Mouse (Mus musculus): ENCODE data around the gene Lysmd4. TPM values are rescaled to one million over a fixed set of nuclear protein-coding genes. Genes with fewer than 3 reads are reported as not detected.

Gene Lysmd4
- 33.1 and 37.0 TPM in 2 replicates for polyA plus RNA-seq (2015; fragmentation: Nextera tagmentation; extraction: Ambion mirVana)

GRCm38 (mm10) chr7:67222220-67222862, at the start of gene Lysmd4:
TSS of gene Lysmd4 (plus strand) at chr7:67222544.
- Histone ChIP-seq H3K4me2 (peak within 1 kb of the TSS; percentile 92), H3K4me3 (replicated peaks) (peak within 1 kb of the TSS; percentile 75), H3K27ac (replicated peaks) (peak within 1 kb of the TSS; percentile 68), H3K36me3 (peaks cover 18% of the 10 kb centered on the region), H3K27me3 (replicated peaks) (no peaks in the 10 kb centered on the region), H3K9ac (replicated peaks) (peak within 1 kb of the TSS; percentile 81), H3K9me3 (replicated peaks) (no peaks in the 10 kb centered on the region), H3K4me1 (peaks cover 24% of the 10 kb centered on the region)
- ATAC-seq (ENCODE audit: low FRiP score): peak; percentile 98
- 4% methylated on average over 31 of the region's 31 CpGs for WGBS

GRCm38 (mm10) chr7:67173522-67174195, 48.7 kb upstream of the Lysmd4 start:
- Histone ChIP-seq H3K4me3 (replicated peaks) (no peak overlapping the region), H3K27me3 (replicated peaks) (no peaks in the 10 kb centered on the region), H3K4me1 (peaks cover under 1% of the 10 kb centered on the region; the same call in 1 of the 2 replicates), H3K36me3 (no peaks in the 10 kb centered on the region), H3K9me3 (replicated peaks) (no peaks in the 10 kb centered on the region), H3K27ac (replicated peaks) (no peak overlapping the region), H3K4me2 (no peak overlapping the region), H3K9ac (replicated peaks) (no peak overlapping the region)
- no peak for ATAC-seq (ENCODE audit: low FRiP score)
- WGBS: 69% methylated on average over 2 of the region's 2 CpGs

GRCm38 (mm10) chr7:67183786-67184185, 38.6 kb upstream of the Lysmd4 start:
- no peak overlapping the region for H3K4me3 ChIP-seq (replicated peaks)
- no peaks in the 10 kb centered on the region for H3K4me1 ChIP-seq
- H3K27me3 ChIP-seq (replicated peaks): no peaks in the 10 kb centered on the region
- no peaks in the 10 kb centered on the region for H3K9me3 ChIP-seq (replicated peaks)
- no peak for ATAC-seq (ENCODE audit: low FRiP score)
- H3K9ac ChIP-seq (replicated peaks): no peak overlapping the region
- no peak overlapping the region for H3K27ac ChIP-seq (replicated peaks)
- no peak overlapping the region for H3K4me2 ChIP-seq
- no peaks in the 10 kb centered on the region for H3K36me3 ChIP-seq
- WGBS: 25% methylated on average over 4 of the region's 4 CpGs

GRCm38 (mm10) chr7:67199412-67199811, 22.9 kb upstream of the Lysmd4 start:
- Histone ChIP-seq H3K9ac (replicated peaks) (no peak overlapping the region), H3K4me1 (no peaks in the 10 kb centered on the region), H3K4me2 (no peak overlapping the region), H3K36me3 (no peaks in the 10 kb centered on the region), H3K9me3 (replicated peaks) (no peaks in the 10 kb centered on the region), H3K27me3 (replicated peaks) (no peaks in the 10 kb centered on the region), H3K4me3 (replicated peaks) (no peak overlapping the region), H3K27ac (replicated peaks) (no peak overlapping the region)
- peak; percentile 73 for ATAC-seq (ENCODE audit: low FRiP score)
- WGBS: 23% methylated on average over 10 of the region's 10 CpGs

GRCm38 (mm10) chr7:67203625-67204024, 18.7 kb upstream of the Lysmd4 start:
- Histone ChIP-seq H3K27me3 (replicated peaks) (no peaks in the 10 kb centered on the region), H3K4me1 (no peaks in the 10 kb centered on the region), H3K36me3 (no peaks in the 10 kb centered on the region), H3K9me3 (replicated peaks) (no peaks in the 10 kb centered on the region), H3K27ac (replicated peaks) (no peak overlapping the region), H3K9ac (replicated peaks) (no peak overlapping the region), H3K4me3 (replicated peaks) (no peak overlapping the region), H3K4me2 (no peak overlapping the region)
- WGBS: 83% methylated on average over 3 of the region's 3 CpGs
- ATAC-seq (ENCODE audit: low FRiP score): no peak

- Histone ChIP-seq H3K4me1 (no peaks in the 10 kb centered on the region), H3K36me3 (no peaks in the 10 kb centered on the region), H3K9me3 (replicated peaks) (no peaks in the 10 kb centered on the region), H3K27ac (replicated peaks) (no peak overlapping the region), H3K4me3 (replicated peaks) (no peak overlapping the region), H3K9ac (replicated peaks) (no peak overlapping the region), H3K27me3 (replicated peaks) (no peaks in the 10 kb centered on the region), H3K4me2 (no peak overlapping the region)
- 89% methylated on average over 9 of the region's 9 CpGs for WGBS
- ATAC-seq (ENCODE audit: low FRiP score): no peak
These were observed 16.5 kb upstream of the Lysmd4 start for GRCm38 (mm10) chr7:67205734-67206425.

- no peak overlapping the region for H3K27ac ChIP-seq (replicated peaks)
These were observed 15.8 kb upstream of the Lysmd4 start for GRCm38 (mm10) chr7:67206496-67206895.

GRCm38 (mm10) chr7:67207701-67208100, 14.6 kb upstream of the Lysmd4 start:
- ATAC-seq (ENCODE audit: low FRiP score): no peak
- Histone ChIP-seq H3K27me3 (replicated peaks) (no peaks in the 10 kb centered on the region), H3K36me3 (no peaks in the 10 kb centered on the region), H3K4me3 (replicated peaks) (no peak overlapping the region), H3K9me3 (replicated peaks) (no peaks in the 10 kb centered on the region), H3K9ac (replicated peaks) (no peak overlapping the region), H3K4me1 (no peaks in the 10 kb centered on the region), H3K4me2 (no peak overlapping the region), H3K27ac (replicated peaks) (no peak overlapping the region)
- WGBS: 61% methylated on average over 6 of the region's 6 CpGs

More at GRCm38 (mm10) chr7:67206496-67206895, 15.8 kb upstream of the Lysmd4 start:
- H3K36me3 ChIP-seq: no peaks in the 10 kb centered on the region
- no peak overlapping the region for H3K9ac ChIP-seq (replicated peaks)
- H3K27me3 ChIP-seq (replicated peaks): no peaks in the 10 kb centered on the region
- H3K9me3 ChIP-seq (replicated peaks): no peaks in the 10 kb centered on the region
- no peak for ATAC-seq (ENCODE audit: low FRiP score)
- H3K4me1 ChIP-seq: no peaks in the 10 kb centered on the region
- WGBS: 81% methylated on average over 10 of the region's 10 CpGs
- H3K4me3 ChIP-seq (replicated peaks): no peak overlapping the region
- no peak overlapping the region for H3K4me2 ChIP-seq

- no peak overlapping the region for H3K4me3 ChIP-seq (replicated peaks)
- ATAC-seq (ENCODE audit: low FRiP score): no peak
- H3K9ac ChIP-seq (replicated peaks): no peak overlapping the region
- no peak overlapping the region for H3K27ac ChIP-seq (replicated peaks)
- no peaks in the 10 kb centered on the region for H3K27me3 ChIP-seq (replicated peaks)
- WGBS: 89% methylated on average over 1 of the region's 1 CpGs
- no peaks in the 10 kb centered on the region for H3K36me3 ChIP-seq
- no peaks in the 10 kb centered on the region for H3K4me1 ChIP-seq
- no peaks in the 10 kb centered on the region for H3K9me3 ChIP-seq (replicated peaks)
- H3K4me2 ChIP-seq: no peak overlapping the region
These were observed 14.0 kb upstream of the Lysmd4 start for GRCm38 (mm10) chr7:67208317-67208716.

- no peak overlapping the region for H3K9ac ChIP-seq (replicated peaks)
- no peak; the same call in 1 of the 2 replicates for ATAC-seq (ENCODE audit: low FRiP score)
- H3K4me1 ChIP-seq: no peaks in the 10 kb centered on the region
- H3K9me3 ChIP-seq (replicated peaks): no peaks in the 10 kb centered on the region
- H3K27me3 ChIP-seq (replicated peaks): no peaks in the 10 kb centered on the region
- no peak overlapping the region for H3K27ac ChIP-seq (replicated peaks)
- 71% methylated on average over 6 of the region's 6 CpGs for WGBS
- H3K4me3 ChIP-seq (replicated peaks): no peak overlapping the region
- H3K4me2 ChIP-seq: no peak overlapping the region
- no peaks in the 10 kb centered on the region for H3K36me3 ChIP-seq
These were observed 12.1 kb upstream of the Lysmd4 start for GRCm38 (mm10) chr7:67210004-67210833.

- no peak overlapping the region for H3K4me3 ChIP-seq (replicated peaks)
- H3K4me1 ChIP-seq: no peaks in the 10 kb centered on the region
- H3K27me3 ChIP-seq (replicated peaks): no peaks in the 10 kb centered on the region
- H3K36me3 ChIP-seq: no peaks in the 10 kb centered on the region
- 26% methylated on average over 6 of the region's 6 CpGs for WGBS
- H3K4me2 ChIP-seq: no peak overlapping the region
- no peak for ATAC-seq (ENCODE audit: low FRiP score)
- H3K9me3 ChIP-seq (replicated peaks): no peaks in the 10 kb centered on the region
- no peak overlapping the region for H3K9ac ChIP-seq (replicated peaks)
- no peak overlapping the region for H3K27ac ChIP-seq (replicated peaks)
These were observed 11.0 kb upstream of the Lysmd4 start for GRCm38 (mm10) chr7:67211341-67211740.
